Mouse (Mus musculus): ENCODE results near the gene Ube2v1.
"Not testable (repeated sequence)": the region's sequence is repeated elsewhere in the genome, so short reads cannot be mapped to it uniquely, and the experiment has no call there.

Gene Ube2v1

GRCm38 (mm10) chr2:167621255-167622087 lies 10.4 kb downstream of the Ube2v1 start:
- no peak for DNase-seq

DNA sequence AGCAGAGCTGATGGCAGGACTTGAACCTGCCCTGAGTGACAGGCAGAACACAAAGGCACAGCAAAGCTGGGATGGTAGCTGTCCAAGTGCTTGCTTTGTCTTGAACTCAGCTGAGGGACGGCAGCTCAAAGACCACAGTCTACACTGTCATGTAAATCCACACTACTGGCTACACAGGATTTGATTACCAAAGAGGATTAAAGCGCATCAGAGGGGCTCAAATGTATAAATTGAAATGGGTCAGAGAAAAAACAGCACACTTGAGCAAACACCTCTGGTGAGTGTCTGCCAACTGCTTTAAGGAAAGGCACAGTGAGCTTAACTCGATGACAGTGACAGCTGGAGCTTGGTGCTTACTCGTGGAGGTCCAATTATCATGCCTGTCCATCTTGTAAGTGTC lies 14.4 kb downstream of the Ube2v1 start:
- DNase-seq = no peak

DNA sequence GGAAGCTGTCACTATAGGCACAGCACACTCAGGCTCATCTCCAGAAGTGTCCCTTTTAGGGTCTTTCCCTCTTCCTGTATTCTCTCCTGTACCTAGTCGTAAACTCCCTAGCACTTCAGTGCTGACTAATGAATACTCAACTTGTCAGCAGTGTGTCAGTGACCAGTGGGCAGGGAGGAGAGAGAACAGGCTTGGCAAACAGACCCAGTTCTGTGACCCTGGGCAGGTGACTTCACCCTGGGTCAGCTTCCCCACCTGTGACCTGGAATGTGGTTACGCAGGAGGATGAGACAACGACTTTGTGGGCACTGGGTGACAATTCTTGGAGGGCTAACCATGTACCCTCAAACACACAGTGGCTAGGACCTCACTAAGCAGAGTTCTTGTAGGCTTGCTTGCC lies 14.9 kb downstream of the Ube2v1 start:
- DNase-seq = no peak

DNA sequence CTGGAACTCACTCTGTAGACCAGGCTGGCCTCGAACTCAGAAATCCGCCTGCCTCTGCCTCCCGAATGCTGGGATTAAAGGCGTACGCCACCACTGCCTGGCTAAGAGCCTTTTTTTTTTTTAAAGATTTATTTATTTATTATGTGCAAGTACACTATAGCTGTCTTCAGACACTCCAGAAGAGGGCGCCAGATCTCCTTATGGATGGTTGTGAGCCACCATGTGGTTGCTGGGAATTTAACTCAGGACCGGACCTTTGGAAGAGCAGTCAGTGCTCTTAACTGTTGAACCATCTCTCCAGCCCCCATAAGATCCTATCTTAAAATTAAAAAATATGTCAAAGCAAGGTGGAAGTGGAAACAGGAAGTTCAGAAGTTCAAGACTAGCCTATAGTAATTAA lies 18.6 kb downstream of the Ube2v1 start:
- DNase-seq = not testable (repeated sequence)

GRCm38 (mm10) chr2:167612122-167612521 lies 19.8 kb downstream of the Ube2v1 start:
- no peak for DNase-seq

DNA sequence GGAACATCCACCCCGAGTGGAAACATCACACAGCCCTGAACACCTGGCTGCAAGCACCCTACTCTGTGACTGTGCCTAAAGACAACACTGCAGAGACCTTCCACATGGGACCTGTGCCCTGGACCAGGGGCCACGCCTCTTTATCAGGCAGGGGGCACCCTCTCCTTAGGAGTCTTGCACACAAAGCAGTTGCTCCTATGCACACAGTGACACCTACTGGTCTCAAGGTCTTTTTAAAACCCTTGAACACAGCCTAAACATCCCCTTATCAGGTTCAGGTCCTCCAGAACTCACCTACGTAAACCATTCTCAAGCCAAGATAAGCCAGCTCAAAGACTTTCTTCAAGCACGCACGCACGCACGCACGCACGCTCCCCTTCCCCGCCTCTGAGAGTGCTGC lies 20.6 kb downstream of the Ube2v1 start:
- no peak for DNase-seq

DNA sequence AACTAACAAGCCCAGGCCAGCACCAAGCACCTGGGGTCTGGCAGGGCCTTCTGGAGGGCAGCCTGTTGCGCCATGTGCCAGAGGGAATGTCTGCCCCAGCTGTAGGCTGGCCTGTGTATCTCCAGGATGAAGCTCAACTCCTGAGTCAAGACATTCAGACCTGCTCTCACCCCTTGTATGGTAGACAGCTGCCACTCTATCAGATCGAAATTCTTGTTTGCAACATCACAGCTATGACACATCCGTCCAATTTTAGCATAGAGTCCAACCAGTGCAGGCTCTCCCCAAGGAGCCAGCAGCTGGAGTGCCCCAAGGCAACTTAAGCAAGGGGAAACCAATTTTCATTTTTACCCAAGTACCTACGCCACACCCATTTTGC lies 25.2 kb downstream of the Ube2v1 start:
- no peak for DNase-seq

DNA sequence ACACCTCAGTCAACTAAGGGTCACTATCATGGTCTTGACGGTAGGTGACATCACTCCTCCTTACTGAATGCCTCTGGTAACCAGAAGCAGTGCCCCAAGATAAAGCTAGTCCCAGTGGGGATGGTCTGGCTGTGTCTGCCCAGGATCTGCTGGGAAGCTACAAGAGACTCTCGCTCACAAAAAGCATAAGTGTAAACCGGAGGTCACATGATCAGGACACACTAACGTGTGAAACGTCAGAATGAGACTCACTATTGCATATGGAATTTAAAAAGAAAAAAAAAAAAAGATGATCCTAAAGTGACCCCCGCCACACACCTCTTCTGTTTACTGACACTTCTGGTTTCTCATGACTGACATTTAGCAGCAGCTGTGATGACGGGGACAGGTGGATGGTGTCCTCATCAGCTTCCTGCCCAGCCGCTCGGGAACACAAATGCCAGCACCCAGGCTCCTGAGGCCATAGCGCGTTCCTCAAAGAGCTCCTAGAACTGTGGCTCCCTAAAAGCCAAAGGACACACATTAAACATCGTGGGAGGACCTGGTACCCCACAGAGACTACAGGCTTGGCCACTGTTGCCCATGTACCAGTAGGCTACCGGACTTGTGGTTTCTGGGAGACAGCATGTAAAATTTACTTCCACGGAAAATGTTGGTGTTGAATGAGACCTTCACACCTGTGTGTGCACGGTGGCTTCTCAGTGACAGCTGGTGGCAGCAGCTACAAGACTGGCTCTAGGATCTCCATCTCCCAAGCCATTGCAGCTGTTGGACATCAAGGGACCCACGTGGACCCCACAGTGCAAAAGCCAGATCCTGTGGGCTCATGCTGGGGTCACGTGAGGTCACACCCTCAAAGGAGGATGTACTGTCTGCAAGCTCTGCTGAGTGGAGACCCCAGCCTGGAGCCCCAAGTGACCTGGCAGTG lies 25.8 kb downstream of the Ube2v1 start:
- no peak for DNase-seq

DNA sequence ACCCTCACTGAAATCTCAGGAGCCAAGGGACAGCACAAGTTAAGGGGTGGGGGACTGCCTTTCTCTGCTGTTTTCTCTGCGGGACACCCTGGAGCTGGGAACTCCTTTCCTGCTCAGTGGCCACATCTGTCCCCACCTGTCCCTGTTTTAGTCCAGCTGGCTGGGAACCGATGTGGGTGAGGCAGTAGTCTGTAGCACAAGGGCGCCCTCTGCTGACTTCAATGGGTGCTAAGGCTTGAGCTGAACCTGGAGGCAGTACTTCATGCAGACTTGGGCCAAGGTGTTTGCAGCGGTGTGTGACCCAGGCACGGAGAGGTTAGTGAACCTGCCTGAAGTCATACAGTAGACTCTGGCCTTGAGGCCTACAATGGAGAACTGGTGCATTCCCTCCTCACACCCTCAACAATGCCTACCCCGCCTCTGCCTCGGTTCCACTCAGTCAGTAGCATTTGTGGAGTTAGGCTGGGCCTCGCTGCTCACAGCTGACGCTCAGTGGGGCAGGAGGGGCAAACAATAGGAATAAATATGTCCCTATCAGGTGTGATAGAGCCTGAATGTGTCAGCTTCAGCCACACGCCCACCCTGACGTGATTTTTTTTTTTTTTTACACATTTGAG lies 26.6 kb downstream of the Ube2v1 start:
- DNase-seq = peak; percentile 91

- no peak for DNase-seq
Observed at GRCm38 (mm10) chr2:167602978-167603377, 28.9 kb downstream of the Ube2v1 start.

- DNase-seq = no peak
Observed at GRCm38 (mm10) chr2:167602364-167602763, 29.5 kb downstream of the Ube2v1 start.

DNA sequence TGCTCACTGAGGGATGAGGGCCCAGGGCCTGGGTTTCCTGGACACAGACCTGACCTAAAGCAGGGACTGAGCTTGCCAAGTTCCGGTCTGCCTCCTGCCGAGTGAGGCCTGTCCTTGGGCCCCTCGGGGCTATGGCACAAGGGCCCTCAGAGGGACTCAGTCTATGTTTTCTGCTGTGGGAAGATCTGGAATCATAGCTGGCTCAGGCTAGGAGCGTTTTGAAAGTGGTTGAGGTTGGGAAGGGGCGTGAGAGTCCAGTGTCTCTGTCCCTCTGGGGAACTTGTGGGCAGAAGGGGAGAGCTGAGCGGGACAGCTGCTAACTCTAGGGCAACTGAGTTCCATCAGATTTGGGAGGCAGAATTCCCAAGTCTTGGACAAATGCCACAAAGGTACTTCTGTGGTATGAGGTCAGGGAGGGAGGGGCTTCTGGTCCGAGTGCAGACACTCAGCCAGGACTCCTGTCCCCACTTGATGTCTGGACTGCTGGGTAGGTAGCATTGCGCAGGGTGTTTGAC lies 31.4 kb downstream of the Ube2v1 start:
- no peak for DNase-seq

- DNase-seq = no peak
Observed at GRCm38 (mm10) chr2:167599917-167600316, 32.0 kb downstream of the Ube2v1 start.

- DNase-seq = no peak
Observed at GRCm38 (mm10) chr2:167599195-167599594, 32.7 kb downstream of the Ube2v1 start.

DNA sequence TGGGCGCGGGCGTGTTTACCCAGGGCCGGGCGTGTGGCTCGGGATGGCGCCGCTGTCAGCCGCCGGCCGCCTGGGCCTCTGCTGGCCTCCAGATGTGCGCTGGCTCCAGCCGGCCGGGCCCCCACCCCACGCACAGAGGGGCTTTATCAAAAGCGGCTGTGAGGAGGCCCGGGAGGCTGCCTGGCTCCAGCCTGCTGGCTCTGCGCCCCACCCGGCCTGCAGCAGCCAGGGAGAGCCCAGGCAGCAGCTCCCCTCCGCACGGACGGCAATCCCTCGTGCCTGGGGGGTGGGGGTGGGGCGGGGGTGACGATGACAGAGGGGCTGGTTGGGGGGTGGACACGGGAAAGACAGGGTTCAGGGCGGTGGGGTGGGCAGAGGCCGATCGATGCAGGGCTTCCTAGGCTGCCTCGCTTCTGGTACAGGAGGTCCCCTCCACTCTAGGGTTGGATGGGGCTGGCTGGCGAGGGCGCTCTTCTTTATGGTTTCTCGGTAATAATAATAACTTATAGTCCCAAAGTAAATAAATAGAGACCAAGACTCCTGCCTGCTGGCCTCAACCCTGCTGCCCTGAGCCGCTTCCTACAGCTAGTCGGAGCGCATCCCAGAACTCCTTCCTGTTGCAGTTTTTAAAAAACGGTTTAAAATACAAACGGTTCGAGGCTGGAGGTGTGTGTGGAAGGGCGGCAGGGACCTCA lies 34.3 kb downstream of the Ube2v1 start:
- DNase-seq = no peak

- DNase-seq = no peak
Observed at GRCm38 (mm10) chr2:167596726-167597491, 35.0 kb downstream of the Ube2v1 start.

- DNase-seq = no peak
Observed at GRCm38 (mm10) chr2:167596262-167596661, 35.6 kb downstream of the Ube2v1 start.

GRCm38 (mm10) chr2:167595761-167596171 lies 36.1 kb downstream of the Ube2v1 start:
- no peak for DNase-seq

- peak; percentile 56 for DNase-seq
Observed at GRCm38 (mm10) chr2:167594444-167594934, 37.4 kb downstream of the Ube2v1 start.

GRCm38 (mm10) chr2:167593551-167594250 lies 38.2 kb downstream of the Ube2v1 start:
- no peak for DNase-seq

All from right cerebral cortex, postnatal 14 days (tissue).